Mouse (Mus musculus) ZHBTc4 (cell line): Measurements from ENCODE around the gene Plekhn1.

Source experiments
- DNase-seq: peaks from one replicate; pipeline ENCODE4 v3.0.0-alpha.2; 2011; ENCODE audit warnings: low read depth, low spot score

The Plekhn1 gene

DNA sequence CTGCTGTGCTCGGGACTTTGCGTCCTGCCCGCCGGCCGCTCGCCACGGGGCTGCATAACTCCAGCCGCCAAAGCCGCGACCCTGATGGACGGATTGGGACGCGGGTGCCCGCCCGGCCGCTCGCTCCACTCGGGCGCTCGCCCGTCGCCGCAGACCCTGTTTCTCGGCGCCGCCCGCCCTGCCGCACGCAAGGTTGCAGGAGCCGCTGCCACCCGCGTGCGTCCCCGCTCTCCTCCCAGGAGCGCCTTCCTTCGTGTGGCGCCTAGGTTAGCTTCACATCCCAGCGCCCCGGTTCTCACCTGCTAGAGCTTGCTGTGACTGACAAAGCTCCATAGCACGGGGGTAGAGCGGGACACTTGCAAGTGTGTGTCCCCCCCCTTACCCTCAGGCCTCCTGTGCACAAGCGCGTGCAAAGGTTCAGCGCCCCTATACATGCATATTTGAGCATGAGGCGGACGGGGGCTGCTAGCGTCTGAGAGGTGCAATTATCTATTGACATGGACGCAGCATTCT is at the start of gene Plekhn1:
TSS of gene Plekhn1 (minus strand) at position 157 of the 513 bp plus-strand sequence.
- DNase-seq: peak; percentile 85

DNA sequence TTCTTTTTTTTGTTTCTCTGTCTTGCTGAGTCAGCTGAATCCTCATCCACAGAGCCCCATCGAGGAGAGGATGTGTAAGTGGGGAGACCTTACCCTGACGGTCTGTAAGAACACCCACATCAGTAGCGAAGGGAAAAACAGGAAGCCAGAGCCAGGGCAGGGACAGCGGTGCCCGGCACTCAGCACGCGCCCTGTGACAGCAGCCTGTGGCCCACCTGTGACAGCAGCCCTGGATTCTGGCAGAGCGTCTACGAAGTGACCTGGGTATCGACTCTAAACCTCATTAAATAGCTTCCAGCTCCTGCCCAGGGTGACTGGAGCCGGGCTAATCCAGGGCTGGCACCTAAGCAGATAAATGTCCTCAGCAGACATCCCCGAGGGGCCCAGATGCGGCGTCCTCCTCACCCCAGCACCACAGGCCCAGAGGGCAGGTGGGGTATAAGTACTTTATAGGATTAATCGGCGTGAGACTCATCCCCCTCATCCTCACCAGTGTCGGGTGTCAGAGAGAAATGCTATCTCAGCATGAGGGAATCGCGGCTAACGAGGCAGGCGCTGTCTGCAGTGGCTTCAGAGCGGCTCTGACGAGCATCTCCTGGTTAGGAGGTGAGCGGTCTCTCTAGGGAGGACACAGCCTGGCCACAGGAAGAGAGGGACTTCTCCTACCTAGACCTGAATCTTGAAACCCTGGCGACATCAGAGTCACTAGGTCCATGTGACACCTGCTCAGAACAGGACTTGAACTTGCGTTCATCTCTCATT is 20.6 kb upstream of the Plekhn1 start, which contains the start of gene Samd11:
TSS of gene Samd11 (minus strand) at position 580 of the 762 bp plus-strand sequence.
- no peak for DNase-seq

DNA sequence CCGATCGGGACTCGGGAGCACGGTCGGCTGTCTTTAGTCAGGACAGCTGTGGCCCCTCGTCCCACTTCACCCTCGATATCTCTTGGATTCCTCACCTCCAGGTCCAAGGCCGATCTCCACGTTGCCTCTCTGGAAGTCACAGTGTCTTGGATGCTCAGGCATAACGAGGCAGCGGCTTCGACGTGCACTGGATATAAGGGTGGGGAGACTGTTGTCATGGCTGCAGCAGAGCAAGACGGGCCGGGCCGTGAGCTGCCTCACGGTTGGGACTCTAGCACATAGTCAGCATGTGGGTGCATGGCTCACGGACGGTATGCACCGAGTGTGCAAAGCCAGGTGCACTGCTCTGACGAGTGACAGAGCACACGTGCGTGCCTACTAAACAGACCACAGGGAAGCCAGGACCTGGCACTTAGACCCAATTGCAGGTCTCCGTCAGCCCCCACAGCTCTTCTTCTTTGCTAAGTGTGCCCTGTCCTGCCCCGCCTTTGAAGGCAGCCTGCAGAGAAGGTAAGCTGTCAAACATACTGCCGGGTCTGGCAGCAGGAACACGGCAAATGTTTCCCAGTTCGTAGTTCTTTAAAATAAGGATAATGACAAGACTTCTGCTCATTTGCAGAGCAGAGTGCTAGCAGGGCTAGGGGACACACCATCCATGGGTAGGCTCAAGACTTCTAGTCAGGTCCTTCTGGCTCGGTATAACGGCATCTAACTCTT is 19.9 kb upstream of the Plekhn1 start:
- DNase-seq: no peak

DNA sequence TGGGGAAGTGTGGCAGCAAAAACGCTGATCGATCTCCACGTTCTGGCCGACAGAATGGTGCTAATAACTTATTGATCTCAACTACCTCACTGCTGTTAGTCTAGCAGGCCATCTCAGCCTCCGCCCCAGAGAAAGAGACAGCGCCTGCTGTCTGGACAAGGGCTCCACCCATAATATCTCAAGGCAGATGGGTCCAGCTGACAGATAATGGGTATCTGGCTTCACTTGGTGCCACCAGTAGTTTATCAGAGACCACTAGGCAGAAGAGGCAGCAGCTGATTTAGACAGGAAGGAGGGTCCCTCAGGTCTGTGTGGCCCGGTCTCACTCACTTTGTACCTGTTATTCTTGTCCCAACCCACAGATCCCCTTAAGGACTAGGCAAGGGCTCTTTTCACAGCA is 18.4 kb upstream of the Plekhn1 start:
- no peak for DNase-seq

DNA sequence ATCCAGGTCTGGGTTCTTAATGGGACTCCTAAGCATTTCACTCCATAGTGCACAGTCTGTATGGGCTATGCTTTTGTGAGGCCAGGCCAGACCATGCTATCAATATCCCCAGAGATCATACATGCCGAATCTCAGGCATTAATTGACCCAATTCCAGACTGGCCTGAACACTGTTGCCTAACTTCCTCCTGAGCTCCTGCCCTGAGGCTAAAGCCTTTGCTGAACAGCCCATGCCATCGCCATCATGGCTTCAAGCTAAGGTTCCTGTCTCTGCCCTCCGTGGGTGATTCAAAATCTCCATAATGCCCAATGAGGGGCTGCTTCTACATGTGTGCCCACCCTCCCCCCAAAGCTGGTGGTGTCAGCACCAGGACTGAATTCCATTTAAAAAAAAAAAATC is 18.0 kb upstream of the Plekhn1 start:
- no peak for DNase-seq

DNA sequence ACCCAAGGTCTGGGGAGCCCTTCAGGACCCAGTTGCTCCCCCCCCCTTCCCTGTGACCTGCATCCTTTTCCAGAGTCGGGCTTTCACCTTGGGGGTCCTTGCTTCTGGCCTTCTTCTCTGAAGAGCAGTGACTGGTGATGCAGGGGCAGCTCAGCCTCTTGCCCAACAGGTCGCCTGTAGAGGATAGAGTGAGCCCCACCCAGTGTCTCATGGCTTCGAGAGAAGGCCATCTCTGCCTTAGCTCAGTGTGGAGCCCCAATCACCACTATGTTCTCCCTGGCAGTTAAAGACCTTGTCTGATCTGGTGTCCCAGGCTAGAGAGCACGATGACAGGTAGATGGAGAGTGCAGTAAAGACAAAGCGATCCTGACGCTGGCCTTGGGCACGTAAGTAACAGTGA is 17.5 kb upstream of the Plekhn1 start:
- no peak for DNase-seq

DNA sequence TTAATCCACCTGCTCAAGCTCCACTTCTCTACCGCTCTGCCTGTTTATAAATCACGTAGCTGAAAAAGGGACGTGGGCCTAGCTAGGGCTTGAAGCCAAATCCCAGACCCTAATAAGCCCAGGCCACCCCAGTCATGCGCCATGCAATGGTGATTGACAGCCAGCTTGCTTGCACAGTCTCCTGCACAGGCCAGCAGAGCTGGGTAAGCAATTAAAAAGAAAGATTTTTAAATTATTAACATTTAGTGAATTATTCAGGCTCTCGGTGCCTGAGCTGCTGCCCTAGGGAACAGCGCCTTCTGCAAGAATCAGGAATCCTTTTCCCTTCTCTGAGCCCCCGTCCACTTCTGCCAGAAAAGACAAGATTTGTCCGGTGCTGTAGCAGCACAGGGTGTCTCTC is 16.4 kb upstream of the Plekhn1 start:
- no peak for DNase-seq

DNA sequence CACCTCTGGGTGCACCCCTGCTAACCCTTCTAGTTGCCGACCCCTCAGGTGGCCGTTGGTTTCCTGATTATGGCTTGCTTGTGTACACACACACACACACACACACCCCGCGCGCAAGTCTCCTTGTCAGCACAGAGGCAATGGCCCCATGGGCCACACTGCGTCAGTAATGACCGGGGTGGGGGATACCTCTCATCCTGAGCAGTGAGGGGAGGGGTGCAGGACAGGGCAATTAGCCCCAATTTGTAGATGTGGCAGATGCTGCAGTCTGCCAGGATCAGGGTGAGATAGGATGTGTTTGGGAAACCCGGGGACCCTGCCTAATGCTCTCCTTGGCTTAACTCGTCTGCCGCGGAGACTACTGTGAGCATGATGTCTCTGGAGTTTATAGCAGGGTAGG is 14.9 kb upstream of the Plekhn1 start:
- no peak for DNase-seq

DNA sequence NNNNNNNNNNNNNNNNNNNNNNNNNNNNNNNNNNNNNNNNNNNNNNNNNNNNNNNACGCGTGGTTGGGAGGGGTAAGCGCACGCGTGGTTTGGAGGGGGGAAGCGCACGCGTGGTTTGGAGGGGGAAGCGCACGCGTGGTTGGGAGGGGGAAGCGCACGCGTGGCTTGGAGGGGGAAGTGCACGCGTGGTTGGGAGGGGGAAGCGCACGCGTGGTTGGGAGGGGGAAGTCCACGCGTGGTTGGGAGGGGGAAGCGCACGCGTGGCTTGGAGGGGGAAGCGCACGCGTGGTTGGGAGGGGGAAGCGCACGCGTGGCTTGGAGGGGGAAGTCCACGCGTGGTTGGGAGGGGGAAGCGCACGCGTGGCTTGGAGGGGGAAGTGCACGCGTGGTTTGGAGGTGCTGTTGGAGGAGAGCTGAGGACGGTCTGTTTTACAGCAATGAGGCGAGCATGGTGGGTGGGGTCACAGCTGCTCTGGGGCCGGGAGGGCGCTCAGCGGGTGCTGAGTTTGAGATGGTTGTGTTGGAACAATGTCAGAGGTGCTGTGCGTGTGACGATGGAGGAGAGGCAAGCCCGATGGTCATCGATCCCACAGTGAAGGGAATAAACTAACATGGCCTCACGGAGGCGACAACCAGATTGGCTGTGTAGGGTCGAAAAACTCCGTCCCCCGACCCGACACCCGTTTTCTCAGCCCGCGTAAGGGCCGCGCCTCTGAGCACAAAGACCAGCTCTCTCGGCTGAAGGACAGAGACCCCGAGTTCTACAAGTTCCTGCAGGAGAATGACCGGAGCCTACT is 2.2 kb upstream of the Plekhn1 start:
- peak; percentile 69 for DNase-seq

DNA sequence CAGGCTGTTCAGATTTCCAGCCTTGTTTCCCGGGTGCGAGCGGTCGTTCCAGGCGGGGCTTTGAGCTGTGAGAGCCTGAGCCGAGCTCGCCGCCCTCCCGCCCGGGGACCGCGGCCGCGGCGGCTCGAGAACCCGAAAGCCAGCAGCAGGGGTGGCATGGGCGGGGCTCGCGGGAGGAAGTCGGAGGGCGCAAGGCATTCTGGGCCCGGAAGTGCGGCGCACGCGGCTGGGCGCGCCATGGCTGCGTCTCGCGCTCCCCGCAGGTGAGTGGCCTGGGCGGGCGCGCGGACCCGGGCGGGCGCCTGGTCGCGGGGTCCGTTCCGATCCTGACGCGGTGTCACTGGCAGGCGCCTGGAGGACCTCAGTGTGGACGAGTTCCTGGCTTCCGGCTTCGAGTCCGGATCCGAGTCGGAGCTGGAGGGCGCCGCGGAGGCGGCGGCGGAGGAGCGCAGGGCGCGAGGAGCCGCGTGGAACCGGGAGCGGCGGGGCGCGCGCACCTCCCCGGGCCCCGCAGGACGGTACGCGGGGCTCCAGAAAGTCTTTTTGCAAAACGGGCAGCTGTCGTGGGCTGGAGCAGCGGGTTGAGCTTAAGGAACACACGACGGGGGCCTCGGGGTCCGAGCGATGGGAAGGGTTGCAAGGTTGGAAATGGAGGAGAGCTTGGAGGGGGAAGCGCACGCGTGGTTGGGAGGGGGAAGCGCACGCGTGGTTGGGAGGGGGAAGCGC is 1.3 kb upstream of the Plekhn1 start, which contains the start of gene Noc2l:
TSS of gene Noc2l (plus strand) at position 203 of the 726 bp plus-strand sequence.
- peak; percentile 97 for DNase-seq

DNA sequence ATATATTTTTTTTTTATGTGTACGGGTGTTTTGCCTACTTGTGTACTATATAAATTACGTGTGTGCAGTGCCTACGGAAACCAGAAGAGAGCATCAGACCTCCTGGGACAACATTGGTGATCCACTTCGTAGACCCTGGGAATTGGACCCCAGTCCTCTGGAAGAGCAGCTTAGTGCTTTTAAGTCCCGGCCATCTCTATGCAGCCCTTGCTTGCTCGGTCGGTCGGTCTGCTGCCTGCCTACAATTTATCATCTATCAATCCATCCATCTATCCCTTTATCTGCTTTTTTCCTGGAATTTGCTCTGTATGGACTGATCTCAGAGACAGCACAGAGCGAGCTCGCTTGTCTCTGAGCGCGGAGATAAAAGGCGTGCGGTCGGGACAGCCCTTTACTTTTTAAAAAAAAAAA is 708 bp upstream of the Plekhn1 start:
- peak; percentile 74 for DNase-seq

DNA sequence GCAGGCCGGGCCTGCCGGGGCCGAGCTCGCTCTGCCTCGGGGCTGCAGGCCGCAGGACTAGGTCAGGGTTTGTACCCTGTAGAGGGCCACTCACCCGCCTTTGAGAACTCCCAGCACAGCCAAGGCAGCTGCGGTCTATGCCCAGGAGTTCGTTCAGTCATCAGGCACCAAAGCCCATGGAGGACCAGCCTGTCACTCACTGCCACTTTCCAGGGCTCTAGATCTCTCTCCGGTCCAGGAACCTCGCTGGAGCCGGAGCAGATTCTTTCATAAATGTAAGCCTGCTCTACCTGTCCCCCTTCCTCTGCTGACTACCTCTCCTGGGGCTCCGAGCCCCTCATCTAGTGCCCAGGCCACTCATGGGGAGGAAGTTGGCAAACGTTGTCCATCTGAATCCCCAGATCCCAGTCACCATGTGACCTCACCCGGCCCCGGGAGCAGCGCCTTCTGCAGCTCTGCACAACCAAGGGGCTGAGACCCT is 596 bp downstream of the Plekhn1 start:
- peak; percentile 60 for DNase-seq

DNA sequence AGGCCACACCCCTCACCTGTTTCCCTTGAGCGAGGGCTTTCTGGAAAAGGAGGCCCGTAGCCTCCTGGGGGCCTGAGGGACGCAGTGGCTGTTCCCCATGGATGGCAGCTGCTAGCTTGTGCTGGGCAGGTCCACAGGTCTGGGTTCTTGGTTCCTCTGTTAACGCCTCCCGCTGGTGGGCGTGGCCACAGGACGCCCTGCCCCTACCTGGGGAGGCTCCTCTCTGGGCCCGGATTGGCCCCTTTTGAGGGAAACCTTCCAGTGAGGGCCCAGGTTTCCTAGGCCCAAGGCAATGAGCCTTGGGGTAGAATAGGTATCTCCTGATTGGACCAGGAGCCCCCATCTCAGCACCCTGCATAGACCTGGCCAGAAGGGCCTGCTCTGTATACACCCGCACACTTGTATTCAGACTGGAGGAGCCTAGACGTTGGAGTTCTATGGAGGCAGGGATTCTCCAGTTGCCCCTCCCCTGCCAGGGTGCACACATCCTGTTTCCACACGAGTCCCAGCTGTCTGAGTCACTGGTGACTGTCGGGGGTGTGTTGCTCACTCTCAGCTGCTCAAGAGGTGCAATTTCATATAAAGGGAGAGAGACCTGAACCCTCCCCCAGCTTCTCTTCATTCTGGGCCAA is 6.1 kb downstream of the Plekhn1 start:
- DNase-seq: peak; percentile 80

DNA sequence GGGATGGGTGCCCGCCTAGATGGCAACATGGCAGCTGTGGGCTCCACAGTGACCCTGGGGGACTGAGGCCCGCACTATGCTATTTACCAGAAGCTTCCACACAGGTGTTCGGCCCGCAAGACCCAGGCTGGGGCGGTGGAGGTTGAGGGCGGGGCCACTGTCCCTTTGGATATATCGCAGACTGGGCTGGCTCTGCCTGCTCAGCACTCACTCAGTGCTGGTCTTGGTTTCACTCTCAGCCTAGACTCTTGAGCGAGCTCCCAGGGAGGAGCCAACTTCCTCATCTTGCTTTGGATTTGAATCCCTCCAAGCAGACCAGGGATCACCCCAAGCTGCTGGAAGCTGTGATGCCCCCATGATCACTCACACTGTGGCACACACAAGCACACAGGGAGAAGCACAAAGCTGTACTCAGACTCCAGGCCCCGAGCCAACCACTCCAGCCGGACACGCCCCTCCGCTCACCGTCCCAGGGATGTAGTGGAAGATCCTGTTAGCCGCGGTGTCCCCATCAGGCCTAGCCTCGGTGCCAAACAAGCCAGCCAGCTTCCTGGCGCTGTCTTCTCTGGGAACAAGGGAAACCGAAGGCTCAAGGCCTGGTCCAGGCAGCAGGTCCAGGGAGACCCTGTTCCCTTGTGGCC is 6.8 kb downstream of the Plekhn1 start:
- peak; percentile 39 for DNase-seq

DNA sequence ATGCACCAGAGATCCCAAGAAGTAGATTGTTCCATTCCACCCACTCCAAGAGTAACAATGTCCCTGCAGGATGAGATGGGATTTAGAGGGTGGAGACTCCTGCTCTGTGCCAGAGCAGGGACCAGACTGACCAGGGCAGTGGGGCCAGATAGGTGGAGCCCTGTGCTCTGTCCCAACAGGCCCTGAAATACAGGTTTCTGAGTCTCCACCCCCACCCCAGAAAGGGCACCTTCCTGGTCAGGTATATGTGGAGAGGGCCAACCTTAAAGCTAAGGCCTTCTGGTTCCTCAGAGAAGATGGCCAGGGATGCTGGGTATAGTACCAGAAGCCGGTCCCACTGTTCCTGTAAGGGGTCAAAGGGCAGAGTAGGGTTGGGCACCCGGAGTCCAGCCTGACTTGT is 10.4 kb downstream of the Plekhn1 start:
- no peak for DNase-seq

DNA sequence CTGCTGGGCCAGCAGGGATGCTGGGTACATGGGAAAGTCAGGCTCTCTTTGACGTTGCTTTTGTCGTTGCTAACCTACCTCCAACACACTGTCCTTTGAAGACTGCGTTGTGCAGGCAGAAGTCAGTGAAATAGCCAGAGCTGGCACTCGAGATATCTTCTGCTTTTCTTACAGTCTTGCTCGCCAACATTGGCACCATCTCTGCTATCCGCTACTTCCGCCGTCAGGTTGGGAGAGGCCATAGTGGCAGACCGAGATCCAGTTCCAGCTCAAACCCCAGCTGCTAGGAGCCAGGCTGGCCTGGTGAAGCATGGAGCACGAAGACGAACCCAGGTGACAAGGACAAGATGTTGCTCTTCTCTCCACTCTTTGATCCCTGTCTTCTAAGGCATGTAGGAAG is 14.7 kb downstream of the Plekhn1 start:
- DNase-seq: no peak

DNA sequence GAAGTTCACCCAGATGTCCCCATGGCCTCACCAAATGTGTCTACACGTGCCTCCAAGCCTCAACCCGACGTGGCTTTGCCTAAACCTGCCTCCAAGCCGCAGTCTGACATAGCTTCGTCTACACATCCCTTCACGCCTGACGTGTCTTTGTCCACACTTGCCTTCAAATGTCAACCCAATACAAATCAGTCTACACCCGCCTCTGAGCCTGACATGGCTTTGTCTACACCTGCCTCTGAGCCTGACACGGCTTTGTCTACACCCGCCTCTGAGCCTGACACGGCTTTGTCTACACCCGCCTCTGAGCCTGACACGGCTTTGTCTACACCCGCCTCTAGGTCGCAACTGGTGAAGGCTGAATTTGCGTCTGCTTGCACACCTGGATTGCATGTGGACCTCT is 16.8 kb downstream of the Plekhn1 start:
- DNase-seq: no peak

DNA sequence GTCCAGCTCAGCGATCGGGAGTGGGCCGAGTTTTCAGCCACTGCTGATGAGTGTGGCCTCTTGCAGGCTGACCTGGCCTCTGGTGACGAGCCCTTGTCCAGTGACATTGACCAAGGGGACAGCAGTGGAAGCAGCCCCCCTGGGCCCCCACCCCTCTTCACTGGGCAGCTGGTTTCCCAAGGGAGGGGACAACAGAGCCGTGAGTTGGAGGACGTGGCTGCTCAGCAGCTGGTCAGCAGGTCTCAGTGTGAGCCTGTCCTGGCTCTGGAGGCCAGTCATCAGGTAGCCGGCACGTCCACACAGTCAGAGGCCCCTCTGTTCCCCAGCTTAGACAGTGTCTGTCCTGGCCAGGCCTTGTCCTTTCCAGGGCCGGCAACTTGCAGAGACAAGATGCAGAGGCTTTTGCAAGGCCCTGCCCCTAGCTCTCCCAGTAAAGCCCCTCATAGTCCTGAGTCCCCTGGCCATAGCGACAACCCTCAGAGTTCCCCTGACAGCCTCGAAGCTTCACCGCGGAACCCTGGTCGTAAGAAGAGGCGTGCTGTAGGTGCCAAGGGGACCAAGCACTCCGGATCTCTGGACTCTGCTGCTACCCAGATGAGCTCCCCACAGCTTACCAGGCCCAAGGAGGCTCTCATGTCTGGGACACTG is 17.5 kb downstream of the Plekhn1 start:
- no peak for DNase-seq

DNA sequence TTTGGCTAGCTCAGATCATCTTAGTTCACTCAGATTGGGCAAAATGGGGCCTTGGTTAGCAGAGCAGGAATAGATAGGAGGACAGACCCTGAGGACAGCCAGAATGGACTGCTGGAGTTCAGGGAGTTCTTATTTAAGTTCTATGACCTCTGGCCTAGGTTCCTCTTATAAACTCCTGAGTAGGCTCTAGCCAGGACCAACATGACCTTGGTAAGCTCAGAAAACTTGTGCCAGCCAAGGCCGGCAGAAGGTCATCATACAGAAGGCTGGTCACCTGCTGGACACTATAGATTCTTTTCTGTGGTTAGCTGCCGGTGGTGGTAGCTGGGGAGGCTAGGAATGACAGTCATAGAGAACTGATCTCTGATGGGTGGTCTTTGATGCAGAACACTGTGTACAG is 18.5 kb downstream of the Plekhn1 start:
- DNase-seq: no peak

DNA sequence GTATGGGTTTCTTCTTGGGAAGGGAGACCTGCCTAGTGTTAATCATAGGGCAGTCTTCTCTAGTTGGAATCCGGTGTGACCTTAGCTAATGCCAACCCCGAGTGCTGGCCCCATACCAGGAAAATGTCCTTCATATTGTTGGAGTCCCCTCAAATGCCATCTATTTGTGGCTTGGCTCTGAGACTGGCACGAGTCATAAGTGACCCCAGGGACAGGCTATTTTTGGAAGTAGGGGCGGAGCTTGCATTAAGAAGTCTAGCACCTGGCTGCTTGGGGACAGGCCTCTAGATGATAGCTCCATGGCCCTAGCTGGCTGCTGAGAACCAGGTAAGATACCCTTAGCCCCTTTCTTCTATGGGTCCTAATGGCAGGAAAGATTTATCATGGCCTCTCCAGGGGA is 19.0 kb downstream of the Plekhn1 start, which contains the start of gene Perm1:
TSS of gene Perm1 (plus strand) at position 220 of the 400 bp plus-strand sequence.
- no peak for DNase-seq
